Mouse (Mus musculus): ENCODE results near the gene Fscn1.
A peak's percentile ranks its signal among the peaks of the same experiment; 100 is the strongest.

The Fscn1 gene

GRCm38 (mm10) chr5:142973971-142974370, 13.8 kb downstream of the Fscn1 start:
- peak; percentile 24 for DNase-seq (ENCODE audit: low spot score)

GRCm38 (mm10) chr5:142974598-142975121, 14.5 kb downstream of the Fscn1 start:
- DNase-seq (ENCODE audit: low spot score), result peak; percentile 80

- no peak for DNase-seq (ENCODE audit: low spot score)
Observed at GRCm38 (mm10) chr5:142976516-142976915, 16.4 kb downstream of the Fscn1 start.

- DNase-seq (ENCODE audit: low spot score), result no peak
Observed at GRCm38 (mm10) chr5:142982046-142982801, 22.1 kb downstream of the Fscn1 start.

- DNase-seq (ENCODE audit: low spot score), result no peak
Observed at GRCm38 (mm10) chr5:142983174-142983573, 23.0 kb downstream of the Fscn1 start.

- no peak for DNase-seq (ENCODE audit: low spot score)
Observed at GRCm38 (mm10) chr5:142984271-142984670, 24.1 kb downstream of the Fscn1 start.

- DNase-seq (ENCODE audit: low spot score), result no peak
Observed at GRCm38 (mm10) chr5:142988520-142988919, 28.4 kb downstream of the Fscn1 start.

- DNase-seq (ENCODE audit: low spot score), result no peak
Observed at GRCm38 (mm10) chr5:142989167-142989566, 29.0 kb downstream of the Fscn1 start.

GRCm38 (mm10) chr5:142994746-142995145, 34.6 kb downstream of the Fscn1 start:
- DNase-seq (ENCODE audit: low spot score), result no peak

GRCm38 (mm10) chr5:142997526-142997925, 37.4 kb downstream of the Fscn1 start:
- no peak for DNase-seq (ENCODE audit: low spot score)

GRCm38 (mm10) chr5:142998171-142998570, 38.0 kb downstream of the Fscn1 start:
- DNase-seq (ENCODE audit: low spot score), result no peak

- peak; percentile 48 for DNase-seq (ENCODE audit: low spot score)
Observed at GRCm38 (mm10) chr5:143000091-143000490, 39.9 kb downstream of the Fscn1 start.

GRCm38 (mm10) chr5:143000654-143001500, 40.7 kb downstream of the Fscn1 start:
- DNase-seq (ENCODE audit: low spot score), result peak; percentile 83

- DNase-seq (ENCODE audit: low spot score), result peak; percentile 31
Observed at GRCm38 (mm10) chr5:143009383-143009782, 49.2 kb downstream of the Fscn1 start.

- no peak for DNase-seq (ENCODE audit: low spot score)
Observed at GRCm38 (mm10) chr5:143017401-143017800, 57.3 kb downstream of the Fscn1 start.

All from embryo, embryonic 10.5 days (tissue).